ENCODE assay signal across 30 mouse cellular contexts in the genomic region with DNA sequence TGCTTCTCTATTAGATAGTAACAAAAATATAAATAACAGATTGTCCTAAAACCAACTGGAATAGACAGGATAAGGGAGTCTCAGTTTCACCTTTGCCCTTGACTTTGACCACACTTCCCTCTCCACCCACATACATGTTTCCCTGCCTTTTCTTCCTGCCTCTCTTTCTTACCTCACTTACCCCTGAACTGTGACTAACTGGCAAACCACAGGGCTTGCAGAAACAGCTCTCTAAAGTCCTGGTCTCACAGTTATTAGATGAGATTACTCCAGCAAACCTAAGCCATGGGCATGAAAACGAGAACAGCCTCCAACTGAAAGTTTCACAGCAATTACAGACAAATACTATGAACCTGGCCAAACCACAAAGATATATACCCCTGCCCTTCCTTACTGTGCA.
DNase-seq lines count a peak whose midpoint lies in the region; ATAC-seq and TF ChIP-seq lines count a peak whose summit lies in the region.
"Had no signal": no experiment of that assay in that cellular context is flagged by ENCODE, and none has a peak within 500 bp of the region (broad histone marks: within the 10 kb centered on the region; RNA-seq: fewer than 3 reads in every experiment).

No protein-coding gene starts in this region.

- TF ChIP-seq CTCF in testis, adult 2 months (IDR thresholded peaks at IDR 0.05; ENCODE audit: control insufficient read depth, insufficient read depth, insufficient replicate concordance, low read depth, low read length): no peak

- no peak for DNase-seq in testis, postnatal 14 days (ENCODE audit: low spot score)
- DNase-seq in fibroblast of lung, adult 2 months (ENCODE audit: low read depth): peak; percentile 72
- no peak for DNase-seq in hindbrain, embryonic 11.5 days (ENCODE audit: low spot score)
- DNase-seq in adrenal gland, postnatal 25 days: no peak
- DNase-seq: adrenal gland, postnatal 14 days; cerebellum, adult 11-12 months; cerebellum, adult 8-10 months; cerebellum, postnatal 10 days; cerebellum, postnatal 36 days; forebrain, postnatal 0 days; gastrocnemius, adult 2 months; gastrocnemius, postnatal 14 days; heart, adult 18-20 months; heart, postnatal 10 days; heart, postnatal 36 days had no signal

- WGBS in hindbrain, embryonic 11.5 days: 67% methylated on average over 1 of the region's 1 CpGs

- H3K9me3 ChIP-seq in hindbrain, embryonic 11.5 days (ENCODE audit: control insufficient read depth, low read length): no peaks in the 10 kb centered on the region
- H3K9me3 ChIP-seq: forebrain, embryonic 10.5 days; heart, embryonic 12.5 days; heart, embryonic 15.5 days; hindbrain, embryonic 10.5 days had no signal

- no peak overlapping the region for H3K9ac ChIP-seq in hindbrain, embryonic 11.5 days (ENCODE audit: low read depth, low read length)
- H3K9ac ChIP-seq: forebrain, postnatal 0 days; heart, embryonic 12.5 days; heart, embryonic 15.5 days; hindbrain, embryonic 14.5 days had no signal

- 0 out of 2 replicates have a peak, but pooled peaks have one; percentile 18 for ATAC-seq in common myeloid progenitor, adult 5-6 weeks (replicated peaks; ENCODE audit: low read depth, poor library complexity, severe bottlenecking)
- ATAC-seq in hindbrain, embryonic 11.5 days (ENCODE audit: low FRiP score): no peak
- no peak for ATAC-seq in monocyte, adult 5-6 weeks (replicated peaks; ENCODE audit: insufficient number of reproducible peaks, low FRiP score, low TSS enrichment, poor library complexity, severe bottlenecking)
- ATAC-seq: activated CD4-positive, CD25-positive, alpha-beta regulatory T cell, adult 4 months; CD4-positive, CD25-positive, alpha-beta regulatory T cell, adult 4 months; forebrain, embryonic 14.5 days; forebrain, postnatal 0 days; hindbrain, postnatal 0 days; inflammation-experienced regulatory T-cells, adult 6 months; intestine, embryonic 16.5 days had no signal

- no peaks in the 10 kb centered on the region for H3K27me3 ChIP-seq in testis, adult 2 months (ENCODE audit: control insufficient read depth, insufficient read depth, low read length)
- no peaks in the 10 kb centered on the region for H3K27me3 ChIP-seq in myocyte (ENCODE audit: control insufficient read depth, insufficient read depth, insufficient read length)
- no peaks in the 10 kb centered on the region for H3K27me3 ChIP-seq in hindbrain, embryonic 11.5 days (ENCODE audit: control insufficient read depth, insufficient read depth, low read length)
- H3K27me3 ChIP-seq: heart, embryonic 12.5 days; heart, embryonic 15.5 days had no signal

- H3K4me3 ChIP-seq in testis, adult 2 months (ENCODE audit: control insufficient read depth, low read depth, low read length): peak overlapping the region; percentile 33; the same call in 1 of the 2 replicates
- no peak overlapping the region for H3K4me3 ChIP-seq in myocyte
- no peak overlapping the region for H3K4me3 ChIP-seq in hindbrain, embryonic 11.5 days (ENCODE audit: low read depth, low read length)
- H3K4me3 ChIP-seq: forebrain, embryonic 10.5 days; gastrocnemius, adult 2 months; heart, embryonic 12.5 days; heart, embryonic 15.5 days; hindbrain, embryonic 10.5 days had no signal

- no peak for TF ChIP-seq POLR2A in testis, adult 2 months (IDR thresholded peaks at IDR 0.05; ENCODE audit: control insufficient read depth, low read depth, low read length)
- TF ChIP-seq POLR2A in myocyte (IDR thresholded peaks at IDR 0.05; ENCODE audit: insufficient read length, low read depth): no peak

- H3ac ChIP-seq in myocyte (ENCODE audit: control insufficient read depth, insufficient read length): no peak overlapping the region

- no peaks in the 10 kb centered on the region for H3K36me3 ChIP-seq in testis, adult 2 months (ENCODE audit: control insufficient read depth, insufficient read depth, low read length)
- no peaks in the 10 kb centered on the region for H3K36me3 ChIP-seq in myocyte (ENCODE audit: control insufficient read depth, insufficient read depth)
- H3K36me3 ChIP-seq in hindbrain, embryonic 11.5 days (ENCODE audit: control insufficient read depth, insufficient read depth, low read length): no peaks in the 10 kb centered on the region
- H3K36me3 ChIP-seq: forebrain, embryonic 10.5 days; heart, embryonic 12.5 days; heart, embryonic 15.5 days; hindbrain, embryonic 10.5 days had no signal

- H3K79me2 ChIP-seq in myocyte (ENCODE audit: control insufficient read depth, insufficient read depth): no peaks in the 10 kb centered on the region

- H3K4me1 ChIP-seq in testis, adult 2 months (ENCODE audit: control insufficient read depth, insufficient read depth, low read length): no peaks in the 10 kb centered on the region
- H3K4me1 ChIP-seq in hindbrain, embryonic 11.5 days (replicated peaks; ENCODE audit: control insufficient read depth, insufficient read depth, low read length): no peaks in the 10 kb centered on the region
- H3K4me1 ChIP-seq: heart, embryonic 12.5 days; heart, embryonic 15.5 days; hindbrain, embryonic 10.5 days had no signal

- peak overlapping the region; percentile 13 for H3K4me2 ChIP-seq in myocyte (ENCODE audit: low read depth)
- no peak overlapping the region for H3K4me2 ChIP-seq in hindbrain, embryonic 11.5 days (replicated peaks; ENCODE audit: low read depth, low read length)
- H3K4me2 ChIP-seq: heart, embryonic 12.5 days; heart, embryonic 15.5 days; hindbrain, embryonic 14.5 days had no signal

- no peak overlapping the region for H3K27ac ChIP-seq in testis, adult 2 months (ENCODE audit: control insufficient read depth, insufficient read depth, low read depth, low read length)
- H3K27ac ChIP-seq in hindbrain, embryonic 11.5 days (ENCODE audit: low read depth, low read length): no peak overlapping the region
- H3K27ac ChIP-seq: forebrain, embryonic 10.5 days; gastrocnemius, adult 2 months; heart, embryonic 15.5 days; hindbrain, embryonic 10.5 days; hindbrain, embryonic 14.5 days; hindbrain, postnatal 0 days had no signal

TF ChIP-seq in myocyte, 11 proteins besides CTCF, POLR2A, EP300 and RAD21:
- TF ChIP-seq CEBPB (IDR thresholded peaks at IDR 0.05; ENCODE audit: insufficient read depth, poor library complexity, severe bottlenecking): no peak
- no peak for TF ChIP-seq TCF12 (IDR thresholded peaks at IDR 0.05; ENCODE audit: insufficient read depth, poor library complexity, severe bottlenecking)
- no peak for TF ChIP-seq POLR2AphosphoS2 (IDR thresholded peaks at IDR 0.05; ENCODE audit: insufficient read length, low read depth)
- no peak for TF ChIP-seq E2F4 (IDR thresholded peaks at IDR 0.05; ENCODE audit: insufficient read depth)
- no peak for TF ChIP-seq USF1 (IDR thresholded peaks at IDR 0.05; ENCODE audit: low read depth)
